In the genomic region with DNA sequence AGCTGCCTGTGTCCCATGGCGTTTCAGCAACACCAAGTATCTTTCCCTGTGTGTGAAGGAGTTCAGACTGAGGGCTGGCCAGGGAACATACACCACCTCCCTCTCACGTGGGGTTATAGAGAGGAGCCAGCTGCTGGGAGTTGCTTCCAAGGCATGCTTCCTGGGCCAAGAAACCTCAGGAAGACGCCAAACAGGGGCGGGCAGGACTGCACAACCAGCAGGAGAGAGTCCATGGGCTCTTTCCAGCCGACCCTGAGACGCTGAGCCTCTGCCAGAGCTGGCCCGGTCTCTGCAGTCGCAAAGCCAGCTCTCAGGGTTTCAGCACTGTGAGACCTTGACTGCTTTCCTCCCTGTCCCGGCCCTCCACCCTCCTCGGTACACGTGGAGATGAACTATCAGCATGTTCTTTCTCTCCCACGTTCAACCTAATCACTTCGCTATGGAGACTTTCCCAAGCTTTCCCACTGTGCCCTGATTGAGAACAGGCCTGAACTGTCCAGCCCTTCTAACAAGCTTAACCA, we compare ENCODE assay signal across 8 mouse cellular contexts. TPM values are rescaled to one million over a fixed set of nuclear protein-coding genes. Genes with fewer than 3 reads are reported as not detected.
DNase-seq lines count a peak whose midpoint lies in the region; ATAC-seq lines count a peak whose summit lies in the region.

No protein-coding gene starts in this region.

- no peak overlapping the region for H3K9ac ChIP-seq in embryonic facial prominence, embryonic 12.5 days
- H3K9ac ChIP-seq in heart, embryonic 11.5 days (ENCODE audit: low read depth, low read length), result peak overlapping the region; percentile 28; the same call in 1 of the 2 replicates
- H3K9ac ChIP-seq in limb, embryonic 13.5 days, result 0 out of 2 replicates have a peak overlapping the region, but pooled peaks have one; percentile 25

- ATAC-seq in embryonic facial prominence, embryonic 12.5 days (ENCODE audit: insufficient number of reproducible peaks, insufficient read depth, low FRiP score, low TSS enrichment), result peak; percentile 42
- ATAC-seq in heart, embryonic 11.5 days (replicated peaks; ENCODE audit: insufficient number of reproducible peaks, low FRiP score, low TSS enrichment), result peak; percentile 63
- peak; percentile 92 for ATAC-seq in limb, embryonic 13.5 days (ENCODE audit: low FRiP score, low read depth)
- ATAC-seq in CD4-positive, CD25-positive, alpha-beta regulatory T cell, adult 4 months, result no peak

- peak; percentile 34 for DNase-seq in brain, embryonic 18.5 days (ENCODE audit: low read depth, low spot score)
- peak; percentile 82 for DNase-seq in kidney, adult 9 months
- DNase-seq in ovary, adult 18-20 months (ENCODE audit: low spot score), result peak; percentile 90
- DNase-seq in yolk sac, embryonic 10.5 days (ENCODE audit: low spot score), result no peak

- peaks cover 9% of the 10 kb centered on the region for H3K4me1 ChIP-seq in embryonic facial prominence, embryonic 12.5 days
- peaks cover 11% of the 10 kb centered on the region for H3K4me1 ChIP-seq in heart, embryonic 11.5 days (ENCODE audit: control insufficient read depth, insufficient read depth, low read length)
- peaks cover 14% of the 10 kb centered on the region for H3K4me1 ChIP-seq in limb, embryonic 13.5 days

- no peak overlapping the region for H3K4me3 ChIP-seq in embryonic facial prominence, embryonic 12.5 days
- H3K4me3 ChIP-seq in heart, embryonic 11.5 days (ENCODE audit: low read depth, low read length), result no peak overlapping the region
- 0 out of 2 replicates have a peak overlapping the region, but pooled peaks have one; percentile 7 for H3K4me3 ChIP-seq in limb, embryonic 13.5 days

- no peaks in the 10 kb centered on the region for H3K27me3 ChIP-seq in embryonic facial prominence, embryonic 12.5 days
- H3K27me3 ChIP-seq in heart, embryonic 11.5 days (ENCODE audit: control insufficient read depth, insufficient read depth, low read length), result no peaks in the 10 kb centered on the region
- no peaks in the 10 kb centered on the region for H3K27me3 ChIP-seq in limb, embryonic 13.5 days

- no peaks in the 10 kb centered on the region for H3K9me3 ChIP-seq in embryonic facial prominence, embryonic 12.5 days
- H3K9me3 ChIP-seq in heart, embryonic 11.5 days (replicated peaks; ENCODE audit: control insufficient read depth, low read length), result no peaks in the 10 kb centered on the region
- no peaks in the 10 kb centered on the region for H3K9me3 ChIP-seq in limb, embryonic 13.5 days

- WGBS in embryonic facial prominence, embryonic 12.5 days, result 20% methylated on average over 13 of the region's 13 CpGs
- 22% methylated on average over 13 of the region's 13 CpGs for WGBS in heart, embryonic 11.5 days (ENCODE audit: insufficient replicate concordance)
- WGBS in limb, embryonic 13.5 days, result 16% methylated on average over 13 of the region's 13 CpGs

- peak overlapping the region; percentile 28; the same call in 1 of the 2 replicates for H3K4me2 ChIP-seq in embryonic facial prominence, embryonic 12.5 days (replicated peaks)
- peak overlapping the region; percentile 52 for H3K4me2 ChIP-seq in heart, embryonic 11.5 days
- peak overlapping the region; percentile 52 for H3K4me2 ChIP-seq in limb, embryonic 13.5 days (replicated peaks)

- no peaks in the 10 kb centered on the region for H3K36me3 ChIP-seq in embryonic facial prominence, embryonic 12.5 days
- no peaks in the 10 kb centered on the region for H3K36me3 ChIP-seq in heart, embryonic 11.5 days (ENCODE audit: control insufficient read depth, insufficient read depth, low read length)
- no peaks in the 10 kb centered on the region for H3K36me3 ChIP-seq in limb, embryonic 13.5 days

- H3K27ac ChIP-seq in embryonic facial prominence, embryonic 12.5 days, result peak overlapping the region; percentile 77
- H3K27ac ChIP-seq in heart, embryonic 11.5 days (ENCODE audit: low read depth, low read length), result peak overlapping the region; percentile 57
- H3K27ac ChIP-seq in limb, embryonic 13.5 days, result peak overlapping the region; percentile 77

RNA-seq across cellular contexts. Expression of gene Rassf2, which starts 13.1 kb away (rescaled TPM):
- 8.5 and 9.9 TPM in 2 replicates for polyA plus RNA-seq in embryonic facial prominence, embryonic 12.5 days (2016; fragmentation: Nextera tagmentation; extraction: Ambion mirVana)
- 3.1 and 3.9 TPM in 2 replicates for polyA plus RNA-seq in heart, embryonic 11.5 days (2014; fragmentation: Nextera tagmentation; extraction: Ambion mirVana)
- 7.0 and 9.5 TPM in 2 replicates for polyA plus RNA-seq in limb, embryonic 13.5 days (2015; fragmentation: Nextera tagmentation; extraction: Ambion mirVana)
- polyA plus RNA-seq in CD4-positive, CD25-positive, alpha-beta regulatory T cell, adult 4 months (2017; shearing (Covaris generic)), result 100 to 1,000 TPM in 1 of 2 experiments, 10 to 100 TPM in 1; 67.6 to 113 TPM
